Mouse (Mus musculus): ENCODE results near the gene Bcl2l15. TPM values are rescaled to one million over a fixed set of nuclear protein-coding genes. Genes with fewer than 3 reads are reported as not detected.

Bcl2l15 gene
- not detected in 2 replicates for polyA plus RNA-seq (2012; rRNA removed)

DNA sequence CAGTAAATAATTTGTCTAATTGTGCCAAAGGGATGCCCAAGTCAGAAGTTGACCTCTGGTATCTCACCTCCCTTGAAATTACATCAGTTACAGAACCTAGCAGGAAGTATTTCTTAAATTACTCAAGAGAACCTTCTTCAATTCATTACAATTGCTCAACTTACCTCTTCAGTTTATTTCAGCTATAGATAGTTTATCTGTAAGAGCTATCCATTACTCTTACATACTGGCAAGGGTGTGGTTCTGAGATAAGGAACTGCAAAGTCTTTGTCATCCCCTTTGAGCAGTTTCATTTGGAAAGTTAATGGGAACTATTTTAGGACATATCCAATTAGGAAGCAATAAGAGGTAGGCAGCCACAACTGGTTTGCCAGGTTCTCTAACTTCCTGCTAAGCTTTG lies at the start of gene Bcl2l15:
Gene Bcl2l15 (plus strand): TSS at position 176 of the 400 bp plus-strand sequence.

DNA sequence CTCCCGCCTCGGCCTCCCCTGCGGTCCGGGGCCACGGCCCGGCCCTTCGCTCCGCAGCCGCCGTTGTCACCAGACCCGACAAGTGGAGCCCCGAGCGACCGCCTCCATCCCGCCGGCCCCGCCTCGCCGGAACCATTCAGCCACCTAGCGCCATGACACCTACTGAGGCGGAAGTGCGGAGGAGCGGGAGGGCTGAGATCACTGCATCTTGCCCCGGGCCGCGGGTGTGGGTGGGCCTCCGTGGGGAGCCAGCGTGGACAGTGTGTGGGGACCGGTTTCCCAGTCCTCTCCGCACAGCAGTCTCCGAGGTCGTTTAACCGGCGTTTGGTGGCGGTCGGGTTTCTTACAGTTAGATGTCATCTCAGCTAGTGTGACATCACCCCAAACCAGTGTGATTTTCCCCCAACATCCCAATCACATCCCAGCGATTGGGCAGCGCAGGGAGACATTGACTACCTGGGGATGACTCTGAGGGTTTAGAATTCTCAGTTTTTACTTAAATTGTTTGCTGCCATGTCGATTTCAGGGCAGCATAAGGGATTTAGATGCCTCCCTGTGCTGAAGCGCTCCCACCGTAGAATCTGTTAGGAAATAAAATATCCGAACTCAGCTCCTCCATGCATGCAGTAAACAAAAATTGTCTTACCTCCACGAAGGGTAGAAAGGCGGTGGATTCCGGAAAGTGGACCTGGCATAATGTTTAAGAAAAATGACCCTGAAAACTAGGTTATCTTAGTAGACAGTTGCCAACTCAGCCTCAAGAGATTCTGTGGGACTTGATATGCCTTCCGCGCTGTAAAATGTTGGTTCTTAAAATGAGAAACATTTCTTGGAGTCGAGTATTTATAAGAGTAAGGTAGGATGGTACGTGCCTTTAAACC lies 40.9 kb upstream of the Bcl2l15 start, which contains the start of gene Hipk1:
Gene Hipk1 (minus strand): TSS at position 334 of the 881 bp plus-strand sequence.

DNA sequence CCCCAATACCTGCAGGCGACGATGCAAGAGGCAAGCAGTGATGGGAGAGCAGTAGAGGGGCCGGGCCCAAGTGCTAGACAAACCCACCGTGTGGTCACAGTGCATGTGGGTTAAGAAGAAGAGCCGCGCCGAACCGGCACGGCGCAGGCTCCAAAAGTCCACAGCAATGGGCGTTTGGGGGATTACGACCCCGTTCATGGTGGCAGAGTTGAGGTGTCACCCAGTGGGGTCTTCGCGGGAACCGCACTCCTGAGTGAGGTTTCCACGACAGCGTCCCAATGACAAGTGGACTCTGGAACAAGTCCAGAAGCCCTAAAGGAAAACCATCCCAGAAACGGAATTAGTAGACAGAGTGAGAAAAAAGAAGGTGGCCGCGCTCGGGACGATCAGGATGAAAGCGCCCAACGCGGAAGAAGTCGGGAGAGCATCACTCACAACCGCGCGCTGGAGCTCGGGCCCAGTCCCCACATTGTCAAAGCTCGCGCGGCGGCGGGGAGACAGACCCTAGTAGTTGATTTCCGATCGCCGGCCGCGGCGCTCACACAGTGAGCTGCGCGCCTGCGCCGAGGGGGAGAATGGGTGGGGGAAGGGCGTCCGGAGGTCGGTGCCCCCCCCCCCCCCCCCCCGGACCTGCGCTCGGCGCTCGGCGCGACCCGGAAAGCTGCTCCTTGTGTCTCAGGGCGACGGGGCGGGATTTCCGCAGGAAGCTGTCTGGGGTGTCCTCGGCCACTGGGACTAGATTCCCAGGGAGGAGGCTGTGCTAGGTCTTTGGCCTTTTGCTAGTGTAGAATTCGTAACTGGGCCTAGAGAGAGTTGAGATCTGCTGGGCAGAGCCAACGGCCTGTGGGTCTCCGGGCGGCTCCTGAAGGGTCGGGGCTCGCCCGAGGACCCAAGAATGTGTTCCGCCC lies 23.3 kb upstream of the Bcl2l15 start, which contains the start of the genes Dclre1b, Ap4b1 and Gm43064:
Gene Dclre1b (minus strand): TSS at position 554 of the 908 bp plus-strand sequence.
Gene Ap4b1 (plus strand): TSS at position 630 of the 908 bp plus-strand sequence.
Gene Gm43064 (plus strand): TSS at position 683 of the 908 bp plus-strand sequence.

DNA sequence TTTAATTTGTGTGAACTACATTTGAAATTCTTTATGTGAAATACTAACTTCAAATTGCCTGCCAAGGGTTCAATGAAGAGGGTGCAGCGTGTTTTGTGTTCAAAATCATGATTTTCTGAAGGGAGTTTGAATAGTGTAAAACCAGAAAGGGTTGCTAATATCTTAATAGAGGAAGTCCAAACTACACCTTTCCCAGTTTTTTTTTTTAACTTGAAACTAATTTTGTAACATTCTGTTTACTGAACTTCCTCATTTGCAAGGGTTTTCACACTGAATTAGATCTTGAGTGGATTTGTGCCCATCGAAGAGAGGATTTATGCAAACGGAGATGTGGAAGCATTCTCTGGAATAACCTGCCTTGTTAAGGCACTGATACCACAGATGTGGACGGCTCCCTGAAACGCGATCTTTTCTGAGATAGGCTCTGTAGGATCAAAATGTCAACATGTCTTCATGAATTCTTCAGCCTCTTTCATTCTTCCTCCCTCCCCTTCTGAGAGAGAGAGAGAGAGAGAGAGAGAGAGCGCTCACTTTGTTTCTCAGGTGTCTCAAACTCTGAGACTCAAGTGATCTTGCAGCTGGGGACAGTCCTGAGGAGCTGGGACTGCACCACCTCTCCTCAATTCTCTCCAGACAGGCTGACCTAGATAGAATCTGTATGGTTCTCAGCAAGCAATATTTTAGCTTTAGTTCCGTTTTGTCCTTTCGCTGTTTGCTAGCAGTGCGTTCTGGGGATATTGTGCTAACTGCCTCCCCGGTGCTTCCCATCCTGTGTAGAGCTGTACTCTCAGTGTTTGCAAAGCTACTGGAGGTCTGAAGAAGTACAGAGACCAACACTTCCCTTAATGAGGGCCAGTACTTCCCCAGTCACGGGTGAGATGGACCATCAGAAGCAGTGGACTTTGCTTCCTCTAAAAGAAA lies 26.7 kb downstream of the Bcl2l15 start, which contains the start of gene Ptpn22:
Gene Ptpn22 (plus strand): TSS at position 915 of the 921 bp plus-strand sequence.

Other genes with a start within 250 kb of the Bcl2l15 start
- gene Atg4a-ps, start 186.5 kb upstream of the Bcl2l15 start, polyA plus RNA-seq (2012; rRNA removed) = not detected in 2 replicates
- gene Olfml3, start 94.6 kb upstream of the Bcl2l15 start, polyA plus RNA-seq (2012; rRNA removed) = 8.6 and 9.5 TPM in 2 replicates
- not detected in 2 replicates for gene Gm10964, start 93.2 kb upstream of the Bcl2l15 start, polyA plus RNA-seq (2012; rRNA removed)
- gene Hipk1, start 41.0 kb upstream of the Bcl2l15 start, polyA plus RNA-seq (2012; rRNA removed) = 71.6 and 85.3 TPM in 2 replicates
- 16.0 and 19.6 TPM in 2 replicates for gene Dclre1b, start 23.2 kb upstream of the Bcl2l15 start, polyA plus RNA-seq (2012; rRNA removed)
- gene Ap4b1, start 23.1 kb upstream of the Bcl2l15 start, polyA plus RNA-seq (2012; rRNA removed) = 9.0 and 9.1 TPM in 2 replicates
- gene Gm43064, start 23.0 kb upstream of the Bcl2l15 start, polyA plus RNA-seq (2012; rRNA removed) = not detected in 2 replicates
- gene Ptpn22, start 27.2 kb downstream of the Bcl2l15 start, polyA plus RNA-seq (2012; rRNA removed) = 0.74 and 1.3 TPM in 2 replicates
- gene Rsbn1, start 81.5 kb downstream of the Bcl2l15 start, polyA plus RNA-seq (2012; rRNA removed) = 3.1 and 3.2 TPM in 2 replicates
- 4.4 and 5.5 TPM in 2 replicates for gene Phtf1, start 135.5 kb downstream of the Bcl2l15 start, polyA plus RNA-seq (2012; rRNA removed)